Mouse (Mus musculus): Measurements from ENCODE around the gene 4930438A08Rik. TPM values are rescaled to one million over a fixed set of nuclear protein-coding genes. Genes with fewer than 3 reads are reported as not detected.
A peak's percentile ranks its signal among the peaks of the same experiment; 100 is the strongest.
"Not testable (repeated sequence)": the region's sequence is repeated elsewhere in the genome, so short reads cannot be mapped to it uniquely, and the experiment has no call there.

Gene 4930438A08Rik
- total and polyA plus RNA-seq, 2 experiments from 2014 or later: not detected

- Histone ChIP-seq H3K4me3 (ENCODE audit: low read length) (peak overlapping the region; percentile 63), H3K27me3 (ENCODE audit: insufficient read depth, low read length) (no peaks in the 10 kb centered on the region), H3K4me1 (ENCODE audit: insufficient read depth, low read length) (0 out of 2 replicates have a peak, but pooled peaks cover 4% of the 10 kb centered on the region), H3K36me3 (ENCODE audit: insufficient read depth, low read length) (no peaks in the 10 kb centered on the region), H3K4me2 (ENCODE audit: low read depth, low read length) (peak overlapping the region; percentile 68), H3K9me3 (ENCODE audit: low read length) (no peaks in the 10 kb centered on the region), H3K27ac (peak overlapping the region; percentile 72), H3K9ac (replicated peaks; ENCODE audit: low read length) (0 out of 2 replicates have a peak overlapping the region, but pooled peaks have one; percentile 17)
- ATAC-seq: 0 out of 2 replicates have a peak, but pooled peaks have one; percentile 4
- peak; percentile 83 for TF ChIP-seq CTCF (IDR thresholded peaks at IDR 0.05; ENCODE audit: low read depth)
- peak; percentile 79 for DNase-seq (ENCODE audit: low spot score)
- WGBS: 12% methylated on average over 13 of the region's 13 CpGs
Measured at GRCm38 (mm10) chr11:58301057-58301456, 26.5 kb downstream of the 4930438A08Rik start.

GRCm38 (mm10) chr11:58301837-58302754 lies 27.5 kb downstream of the 4930438A08Rik start:
- peak overlapping the region; percentile 63 for H3K4me3 ChIP-seq (ENCODE audit: low read length)
- no peaks in the 10 kb centered on the region for H3K36me3 ChIP-seq (ENCODE audit: insufficient read depth, low read length)
- DNase-seq (ENCODE audit: low spot score) (peak; percentile 97), ATAC-seq (peak; percentile 92)
- peak overlapping the region; percentile 68 for H3K4me2 ChIP-seq (ENCODE audit: low read depth, low read length)
- no peaks in the 10 kb centered on the region for H3K9me3 ChIP-seq (ENCODE audit: low read length)
- peak overlapping the region; percentile 42 for H3K9ac ChIP-seq (replicated peaks; ENCODE audit: low read length)
- peak; percentile 89 for TF ChIP-seq CTCF (IDR thresholded peaks at IDR 0.05; ENCODE audit: low read depth)
- H3K27me3 ChIP-seq (ENCODE audit: insufficient read depth, low read length): no peaks in the 10 kb centered on the region
- WGBS: under 1% methylated on average over 36 of the region's 36 CpGs
- H3K27ac ChIP-seq: peak overlapping the region; percentile 73
- H3K4me1 ChIP-seq (ENCODE audit: insufficient read depth, low read length): peaks cover 5% of the 10 kb centered on the region; the same call in 1 of the 2 replicates

GRCm38 (mm10) chr11:58302774-58303445 lies 28.3 kb downstream of the 4930438A08Rik start:
- Histone ChIP-seq H3K27ac (peak overlapping the region; percentile 73), H3K4me1 (ENCODE audit: insufficient read depth, low read length) (peaks cover 13% of the 10 kb centered on the region), H3K9ac (replicated peaks; ENCODE audit: low read length) (peak overlapping the region; percentile 42), H3K36me3 (ENCODE audit: insufficient read depth, low read length) (no peaks in the 10 kb centered on the region), H3K4me3 (ENCODE audit: low read length) (peak overlapping the region; percentile 63), H3K27me3 (ENCODE audit: insufficient read depth, low read length) (no peaks in the 10 kb centered on the region), H3K4me2 (ENCODE audit: low read depth, low read length) (peak overlapping the region; percentile 68), H3K9me3 (ENCODE audit: low read length) (no peaks in the 10 kb centered on the region)
- under 1% methylated on average over 26 of the region's 26 CpGs for WGBS
- no peak for TF ChIP-seq CTCF (IDR thresholded peaks at IDR 0.05; ENCODE audit: low read depth)
- ATAC-seq (no peak), DNase-seq (ENCODE audit: low spot score) (no peak)

GRCm38 (mm10) chr11:58303594-58303993 lies 29.0 kb downstream of the 4930438A08Rik start:
- Histone ChIP-seq H3K9me3 (ENCODE audit: low read length) (no peaks in the 10 kb centered on the region), H3K27me3 (ENCODE audit: insufficient read depth, low read length) (no peaks in the 10 kb centered on the region), H3K9ac (replicated peaks; ENCODE audit: low read length) (no peak overlapping the region), H3K4me1 (ENCODE audit: insufficient read depth, low read length) (peaks cover 14% of the 10 kb centered on the region), H3K36me3 (ENCODE audit: insufficient read depth, low read length) (no peaks in the 10 kb centered on the region), H3K4me3 (ENCODE audit: low read length) (peak overlapping the region; percentile 63), H3K27ac (no peak overlapping the region), H3K4me2 (ENCODE audit: low read depth, low read length) (peak overlapping the region; percentile 68)
- DNase-seq (ENCODE audit: low spot score) (peak; percentile 21), ATAC-seq (no peak)
- 9% methylated on average over 7 of the region's 7 CpGs for WGBS
- no peak for TF ChIP-seq CTCF (IDR thresholded peaks at IDR 0.05; ENCODE audit: low read depth)

DNA sequence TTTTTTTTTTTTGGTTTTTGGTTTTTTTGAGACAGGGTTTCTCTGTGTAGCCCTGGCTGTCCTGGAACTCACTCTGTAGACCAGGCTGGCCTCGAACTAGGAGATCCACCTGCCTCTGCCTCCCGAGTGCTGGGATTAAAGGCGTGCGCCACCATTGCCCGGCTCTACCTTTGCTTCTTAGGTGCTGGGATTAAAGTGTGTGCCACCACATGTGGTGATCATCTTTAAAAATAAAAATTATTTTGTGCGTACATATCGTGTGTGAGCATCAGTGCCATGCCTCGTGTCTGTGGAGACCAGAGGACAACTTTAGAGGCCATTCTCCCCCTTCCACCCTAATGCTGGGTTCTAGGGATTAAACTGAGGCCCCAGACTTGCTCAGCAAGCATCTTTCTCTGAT lies 30.7 kb downstream of the 4930438A08Rik start:
- 93% methylated on average over 8 of the region's 8 CpGs for WGBS
- not testable (repeated sequence) for H3K27me3 ChIP-seq (ENCODE audit: insufficient read depth, low read length); H3K9ac ChIP-seq (replicated peaks; ENCODE audit: low read length)

GRCm38 (mm10) chr11:58306860-58307308 lies 32.3 kb downstream of the 4930438A08Rik start, which contains the start of gene Zfp692:
Gene Zfp692 (plus strand): TSS chr11:58307069.
- Histone ChIP-seq H3K4me2 (ENCODE audit: low read depth, low read length) (peak within 1 kb of the TSS; percentile 68), H3K27me3 (ENCODE audit: insufficient read depth, low read length) (no peaks in the 10 kb centered on the region), H3K9me3 (ENCODE audit: low read length) (no peaks in the 10 kb centered on the region), H3K4me3 (ENCODE audit: low read length) (peak within 1 kb of the TSS; percentile 38), H3K27ac (peak within 1 kb of the TSS; percentile 79), H3K4me1 (ENCODE audit: insufficient read depth, low read length) (peaks cover 14% of the 10 kb centered on the region), H3K36me3 (ENCODE audit: insufficient read depth, low read length) (peaks cover 5% of the 10 kb centered on the region; the same call in 1 of the 2 replicates), H3K9ac (replicated peaks; ENCODE audit: low read length) (peak within 1 kb of the TSS; percentile 57)
- DNase-seq (ENCODE audit: low spot score) (peak; percentile 99), ATAC-seq (peak; percentile 81)
- under 1% methylated on average over 34 of the region's 34 CpGs for WGBS
- no peak; the same call in 1 of the 2 replicates for TF ChIP-seq CTCF (IDR thresholded peaks at IDR 0.05; ENCODE audit: low read depth)

More for the DNA sequence above, 30.7 kb downstream of the 4930438A08Rik start:
- peaks cover 14% of the 10 kb centered on the region for H3K4me1 ChIP-seq (ENCODE audit: insufficient read depth, low read length)
- not testable (repeated sequence) for H3K4me3 ChIP-seq (ENCODE audit: low read length); DNase-seq (ENCODE audit: low spot score); H3K9me3 ChIP-seq (ENCODE audit: low read length); H3K4me2 ChIP-seq (ENCODE audit: low read depth, low read length); H3K36me3 ChIP-seq (ENCODE audit: insufficient read depth, low read length); H3K27ac ChIP-seq; ATAC-seq
